Mouse (Mus musculus) adrenal gland, postnatal 10 days (tissue): ENCODE results near the gene Fgfr2. TPM values are rescaled to one million over a fixed set of nuclear protein-coding genes. Genes with fewer than 3 reads are reported as not detected.

ENCODE experiments used
- DNase-seq: peaks from one replicate; pipeline ENCODE4 v3.0.0; 2021; ENCODE audit warnings: mixed read lengths
- total RNA-seq, 2 experiments: library from RNA; stranded (reverse); gene quantifications; 2 replicates each; pipeline ENCODE4 v1.2.3; 2021

Gene Fgfr2
- total RNA-seq, 2 experiments from 2014 or later: 128 to 169 TPM

- no peak for DNase-seq
These were observed 373.6 kb downstream of the Fgfr2 start for GRCm38 (mm10) chr7:132749504-132749903.

- DNase-seq: no peak
These were observed 374.9 kb downstream of the Fgfr2 start for GRCm38 (mm10) chr7:132748076-132748769.

GRCm38 (mm10) chr7:132747096-132747495, 376.1 kb downstream of the Fgfr2 start:
- no peak for DNase-seq

DNA sequence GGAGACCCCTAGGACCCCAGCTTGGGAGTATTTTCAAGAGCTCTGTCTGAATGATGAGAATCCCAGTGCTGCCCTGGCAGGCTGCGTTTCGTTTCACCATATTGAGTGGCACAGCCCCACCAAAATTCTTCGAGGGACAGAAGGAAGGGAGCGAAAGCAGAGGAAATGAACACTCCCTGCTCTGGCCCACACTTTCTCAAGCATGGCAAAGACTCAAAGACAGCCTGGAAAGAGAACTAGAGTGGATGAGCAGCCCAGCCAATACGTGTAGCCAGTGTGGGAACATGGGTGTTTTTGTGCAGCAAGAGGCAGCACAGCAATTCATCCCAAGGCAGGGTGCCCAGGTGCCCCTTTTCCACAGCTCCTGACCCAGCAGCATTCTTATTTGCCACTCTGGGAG, 380.2 kb downstream of the Fgfr2 start:
- DNase-seq: no peak

DNA sequence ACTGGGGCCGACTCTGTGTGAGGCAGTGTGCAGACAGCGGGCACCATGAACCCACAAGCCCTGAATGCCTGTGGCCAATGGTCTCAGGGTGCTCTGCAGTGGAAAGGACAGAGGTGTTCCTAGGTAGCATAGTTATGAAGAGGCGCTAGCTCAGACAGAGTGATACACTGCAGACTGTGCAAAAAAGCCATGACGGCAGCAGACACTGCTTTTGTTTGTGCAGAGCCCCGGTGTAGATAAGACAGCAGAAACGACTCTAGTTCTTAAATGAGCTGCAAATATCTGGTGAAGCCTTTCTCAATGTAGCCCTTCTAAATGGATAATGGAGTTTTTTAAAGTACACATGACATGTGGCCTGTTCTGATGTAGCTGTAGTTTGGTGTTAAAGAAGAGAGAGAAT, 383.3 kb downstream of the Fgfr2 start:
- DNase-seq: no peak

DNA sequence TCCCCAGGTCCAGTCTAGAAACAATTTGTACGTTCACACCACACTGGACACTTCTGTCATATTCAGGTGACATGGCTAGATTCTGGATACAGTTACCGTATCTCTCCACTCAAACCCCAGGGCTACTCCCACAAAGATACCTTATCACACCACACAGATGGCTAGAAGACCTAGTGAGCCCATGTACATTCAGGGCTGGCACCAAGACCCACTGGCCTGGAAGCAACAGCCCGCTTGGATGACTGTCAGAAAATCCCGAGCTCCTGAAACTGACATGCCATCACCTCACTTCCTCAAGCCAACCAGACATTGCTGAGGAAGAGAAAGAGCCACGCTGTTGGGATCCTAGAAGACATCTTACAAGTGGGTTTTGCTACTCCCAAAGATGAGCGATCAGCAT, 384.3 kb downstream of the Fgfr2 start:
- no peak for DNase-seq

DNA sequence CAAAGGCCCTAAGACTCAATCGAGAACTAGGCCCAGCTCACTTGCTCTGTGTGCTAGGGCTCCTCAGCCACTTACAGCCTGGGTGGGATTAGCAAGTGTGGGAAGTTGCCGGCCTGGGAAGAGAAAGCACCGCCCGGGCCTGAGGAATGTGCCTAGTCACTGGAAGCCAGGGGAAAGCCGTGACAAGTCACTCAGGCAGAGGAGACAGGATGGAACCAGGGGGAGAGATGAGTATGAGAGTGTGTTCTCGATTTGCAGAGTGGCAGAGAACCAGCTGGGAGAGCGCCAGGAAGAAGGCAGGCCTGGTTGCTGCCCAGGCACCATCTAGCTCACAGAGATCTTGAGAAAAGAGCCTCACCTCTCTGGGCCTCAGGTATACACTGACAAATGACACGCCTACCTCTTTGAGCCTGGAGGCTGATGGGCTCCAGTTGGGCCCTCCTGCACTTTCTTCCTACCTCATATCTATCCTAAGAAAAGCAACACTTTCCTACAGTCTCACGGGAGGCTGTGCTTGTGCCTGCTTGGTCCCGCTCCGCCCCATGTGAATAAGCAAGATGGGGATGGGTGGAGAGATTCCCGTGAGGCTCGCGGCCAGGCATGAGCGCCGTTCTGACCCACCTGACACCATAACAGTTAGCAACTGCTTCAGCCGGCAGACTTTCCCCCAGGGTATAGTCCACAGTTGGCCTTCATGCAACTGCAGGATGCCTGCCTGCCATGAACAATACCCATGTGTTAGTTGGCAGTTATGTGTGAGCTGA, 386.9 kb downstream of the Fgfr2 start:
- peak; percentile 76 for DNase-seq

DNA sequence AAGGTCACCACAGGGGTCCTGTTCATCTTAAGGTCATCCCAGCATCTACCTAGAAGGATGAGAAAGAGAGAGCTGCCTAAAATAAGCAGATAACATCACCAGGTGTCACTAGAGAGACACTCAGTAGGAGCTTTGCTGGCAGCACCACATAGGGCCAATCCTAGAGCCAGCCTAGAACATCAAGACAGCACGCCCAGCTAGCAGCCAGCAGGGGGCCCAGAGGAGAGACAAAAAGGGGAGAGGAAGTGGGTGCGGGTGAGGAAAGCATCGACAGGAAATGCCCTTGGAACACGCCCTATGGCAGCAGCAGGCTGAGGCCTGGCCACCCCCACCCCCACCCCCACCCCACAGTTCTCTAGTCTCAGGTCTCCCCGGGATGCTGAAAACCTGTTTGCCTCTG, 388.0 kb downstream of the Fgfr2 start:
- DNase-seq: peak; percentile 65

GRCm38 (mm10) chr7:132734222-132734621, 388.9 kb downstream of the Fgfr2 start:
- DNase-seq: no peak

DNA sequence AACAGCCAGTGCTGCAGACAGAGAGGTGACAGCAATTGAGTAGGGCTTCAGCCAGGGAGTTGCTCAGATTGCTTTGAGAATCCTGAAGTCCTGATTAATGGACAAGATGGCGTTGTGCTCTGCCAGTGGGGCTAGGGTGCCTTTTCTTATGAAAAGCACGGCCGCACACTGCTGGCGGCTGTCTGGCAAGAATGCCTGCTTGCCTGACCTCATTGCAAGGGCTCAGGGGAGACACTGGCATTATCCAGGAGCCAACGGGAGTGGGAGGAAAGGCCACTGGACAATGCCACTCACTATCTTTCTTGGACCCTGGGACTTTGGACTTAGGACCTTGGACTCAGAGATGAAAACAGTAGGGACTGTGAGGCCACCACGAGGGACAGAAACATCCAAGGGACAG, 389.6 kb downstream of the Fgfr2 start:
- DNase-seq: peak; percentile 81

DNA sequence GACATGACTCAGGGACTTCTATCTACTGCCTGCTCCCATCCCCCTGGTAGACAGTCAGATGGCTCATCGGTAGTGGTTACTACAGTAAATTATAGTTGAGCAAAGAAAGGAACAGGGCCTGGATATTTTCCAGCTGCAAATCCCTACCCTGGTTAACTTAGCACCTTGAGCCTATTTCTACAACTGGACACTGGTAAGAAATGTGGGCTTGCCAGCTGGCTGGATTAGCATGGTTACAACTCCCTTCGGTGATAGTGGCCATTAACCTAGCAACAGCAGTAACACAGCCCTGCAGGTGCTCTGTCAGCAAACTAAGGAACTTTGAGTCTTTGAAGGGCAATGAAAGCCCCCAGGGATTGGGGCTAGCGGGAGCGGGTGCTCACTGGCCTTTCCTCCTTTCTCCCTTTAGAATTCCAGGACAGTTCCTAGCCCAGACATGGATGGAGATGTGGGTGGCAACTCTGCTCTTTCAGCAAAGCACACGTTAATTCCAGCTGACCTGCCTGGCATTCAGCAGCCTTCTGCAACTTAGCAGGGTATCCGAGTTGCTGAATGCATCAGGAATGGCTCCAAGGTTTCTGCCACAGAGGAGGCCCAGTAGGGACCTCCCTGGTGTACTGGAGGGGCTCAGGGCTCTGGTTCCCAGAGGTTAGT, 390.9 kb downstream of the Fgfr2 start:
- DNase-seq: no peak

- no peak for DNase-seq
These were observed 391.6 kb downstream of the Fgfr2 start for GRCm38 (mm10) chr7:132731558-132731957.

- no peak for DNase-seq
These were observed 392.6 kb downstream of the Fgfr2 start for GRCm38 (mm10) chr7:132730510-132730909.

DNA sequence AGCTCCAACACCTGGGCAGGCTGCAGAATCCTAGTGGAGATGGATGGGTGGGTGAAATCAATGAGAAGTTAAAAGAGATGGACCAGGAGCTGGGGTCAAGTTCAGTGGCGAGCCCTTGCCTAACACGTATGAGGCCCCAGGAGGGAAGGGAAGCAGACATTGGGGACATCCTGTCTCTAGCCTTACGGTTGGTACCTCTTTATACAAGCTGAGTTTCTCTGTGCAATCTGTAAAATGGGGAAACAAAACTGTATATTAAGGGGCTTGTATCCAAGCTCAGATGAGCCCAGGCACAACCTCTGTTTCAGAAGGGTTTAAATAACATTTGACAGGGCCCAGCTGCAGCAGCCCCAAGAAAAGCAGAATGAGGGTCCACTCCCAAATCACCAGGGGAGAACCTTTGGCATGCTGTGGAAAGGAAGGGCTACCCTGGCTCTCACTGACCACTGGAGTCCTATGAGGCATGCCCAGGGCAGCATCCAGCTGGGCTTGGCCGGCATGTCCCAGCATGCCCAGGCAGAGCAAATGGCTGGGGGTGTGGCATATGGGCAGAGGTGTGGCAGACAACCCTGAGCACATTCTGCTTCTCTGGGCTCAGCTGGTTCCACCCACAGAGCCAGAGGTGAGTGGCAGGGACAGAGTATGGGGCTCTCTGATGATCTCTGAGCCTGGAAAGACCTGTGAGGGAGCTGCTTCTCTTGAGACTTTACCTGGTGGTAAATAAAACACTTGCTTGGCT, 393.9 kb downstream of the Fgfr2 start:
- peak; percentile 53 for DNase-seq

DNA sequence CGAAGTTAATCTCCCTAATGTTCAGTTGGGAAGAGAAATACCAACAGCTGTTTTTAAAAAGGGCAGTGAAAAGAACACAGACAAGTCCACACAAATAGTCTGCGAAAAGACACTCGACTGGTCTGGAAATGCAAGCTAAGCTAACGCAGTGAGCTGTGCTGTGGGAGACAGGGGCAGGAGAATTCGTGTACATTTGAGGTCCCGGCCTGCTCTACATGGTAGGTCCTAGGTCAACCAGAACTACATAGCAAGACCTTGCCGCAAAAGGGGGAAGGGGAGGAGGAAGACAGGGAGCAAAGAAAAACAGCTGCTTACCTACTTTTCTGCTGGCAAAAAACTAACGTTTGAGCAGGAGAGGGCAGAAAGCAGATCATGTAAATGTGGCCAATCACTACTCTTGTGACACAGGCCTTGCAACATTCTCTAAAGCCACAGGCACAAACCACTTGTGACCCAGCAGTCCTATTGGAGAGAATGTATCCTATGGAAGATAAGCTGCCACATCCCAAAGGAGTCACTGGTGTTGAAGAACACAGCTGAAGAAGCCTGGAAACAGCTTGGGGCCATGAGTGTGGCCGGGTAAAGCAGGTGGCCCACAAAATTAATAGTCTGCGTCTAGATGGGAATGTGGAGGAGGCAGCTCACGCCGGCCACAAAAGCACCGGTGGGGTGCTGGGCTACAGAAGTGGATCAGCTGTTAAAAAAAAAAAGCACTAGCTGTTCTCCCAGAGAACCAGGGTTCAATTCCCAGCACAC, 396.9 kb downstream of the Fgfr2 start:
- DNase-seq: peak; percentile 36

DNA sequence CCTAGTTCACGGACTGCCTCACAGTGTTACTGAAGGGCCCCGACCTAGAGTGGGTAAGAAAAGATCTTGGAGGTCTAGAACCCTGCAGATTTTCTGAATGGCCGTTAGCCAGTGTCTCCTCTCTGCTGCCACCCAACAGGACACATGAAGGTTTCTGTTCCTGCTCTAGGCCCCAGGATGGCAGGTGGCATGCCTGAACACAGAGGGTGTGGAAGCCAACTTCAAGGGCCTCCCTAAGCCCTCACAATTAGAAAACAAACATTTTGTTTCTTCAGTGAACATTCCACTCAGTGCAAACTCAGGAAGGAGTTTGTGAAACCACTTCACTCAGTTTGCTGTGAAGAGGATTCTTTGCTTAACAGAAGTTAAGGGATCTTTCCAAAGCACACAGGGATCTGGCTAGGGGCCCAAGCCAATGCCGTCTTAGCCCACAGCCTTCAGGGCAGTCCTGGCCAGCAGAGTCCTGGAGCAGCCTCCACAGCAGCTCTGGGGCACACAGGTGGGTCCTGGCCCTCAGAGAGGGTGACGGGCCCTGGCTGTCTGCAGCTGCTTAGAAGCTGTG, 398.6 kb downstream of the Fgfr2 start:
- DNase-seq: peak; percentile 62

DNA sequence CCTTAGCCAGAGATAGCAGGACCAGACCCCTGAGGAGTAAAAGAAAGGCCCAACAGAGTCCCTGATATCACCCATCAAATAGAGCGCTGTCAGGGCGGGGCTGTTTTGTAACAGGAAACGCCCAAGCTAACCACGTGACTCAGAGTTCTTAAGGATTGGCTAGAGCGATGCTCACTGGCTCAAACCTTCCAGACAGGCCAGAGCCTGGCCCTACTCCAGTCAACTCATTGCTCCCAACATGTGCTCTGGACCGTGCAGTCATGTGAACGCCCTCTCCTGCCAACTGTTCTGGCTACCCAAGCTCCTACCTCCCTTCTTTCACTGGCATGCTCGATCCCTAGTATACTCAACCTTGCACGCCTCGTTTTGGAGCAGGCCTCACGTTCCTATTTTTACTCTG, 399.2 kb downstream of the Fgfr2 start:
- peak; percentile 74 for DNase-seq

DNA sequence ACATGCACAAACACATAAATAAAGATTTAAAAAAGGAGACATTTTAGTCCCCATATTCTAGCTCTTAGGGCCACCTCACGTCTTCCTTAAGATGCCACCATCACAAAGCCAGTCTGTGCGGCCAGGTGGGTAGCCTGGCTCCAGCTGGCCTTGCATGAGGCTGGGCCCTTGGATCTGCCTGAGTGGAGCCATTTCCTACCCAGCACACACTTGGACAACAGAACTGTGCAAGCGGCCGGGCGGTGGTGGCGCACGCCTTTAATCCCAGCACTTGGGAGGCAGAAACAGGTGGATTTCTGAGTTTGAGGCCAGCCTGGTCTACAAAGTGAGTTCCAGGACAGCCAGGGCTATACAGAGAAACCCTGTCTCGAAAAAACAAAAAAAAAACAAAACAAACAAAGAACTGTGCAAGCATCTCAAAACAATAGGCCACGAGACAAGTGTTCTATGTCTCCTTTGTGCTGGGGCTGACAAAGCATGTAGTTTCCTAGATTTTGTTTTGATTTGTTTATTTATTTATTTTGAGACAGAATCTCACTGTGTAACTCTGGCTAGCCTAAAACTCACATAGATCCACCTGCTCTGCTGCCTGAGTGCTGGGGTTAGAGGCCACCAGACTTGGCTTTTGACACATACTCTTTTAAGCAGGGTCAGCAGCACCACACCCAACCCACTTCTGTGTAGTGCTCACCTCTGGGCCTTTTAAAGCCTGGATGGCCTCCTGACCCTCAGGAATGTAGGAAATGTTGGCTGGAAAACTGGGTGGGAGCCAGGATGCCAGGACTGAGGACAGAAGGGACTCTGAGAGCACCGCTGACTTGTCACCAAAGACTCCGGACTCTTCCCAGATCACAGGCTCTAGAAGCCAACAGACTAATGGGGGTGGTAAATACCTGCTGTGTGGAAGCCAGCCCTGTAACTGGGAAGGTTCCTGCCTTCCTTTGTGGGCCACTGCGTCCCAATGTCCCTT, 400.5 kb downstream of the Fgfr2 start:
- DNase-seq: peak; percentile 32

DNA sequence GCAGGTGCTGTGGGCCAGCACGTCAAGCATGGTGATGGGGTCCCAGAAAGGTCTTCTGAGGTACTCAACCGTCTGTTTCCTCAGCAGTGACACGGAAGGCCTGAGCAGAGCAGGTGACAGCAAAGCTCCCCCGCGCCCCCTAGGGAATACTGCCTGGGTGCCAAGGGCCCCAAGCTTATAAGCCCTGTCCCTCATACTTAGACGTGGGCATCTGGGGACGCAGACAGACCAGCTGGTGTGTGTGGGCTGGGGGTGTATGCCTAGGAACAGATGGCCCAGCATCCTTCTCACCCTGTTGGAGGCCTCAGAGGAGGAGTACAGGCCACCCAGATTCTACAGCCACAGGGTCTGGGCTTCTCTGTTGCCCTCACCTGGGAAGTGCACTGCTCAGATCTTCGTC, 402.6 kb downstream of the Fgfr2 start:
- peak; percentile 34 for DNase-seq

GRCm38 (mm10) chr7:132719570-132719969, 403.6 kb downstream of the Fgfr2 start:
- no peak for DNase-seq
